8 mouse cellular contexts compared by ENCODE assay signal in the genomic region with DNA sequence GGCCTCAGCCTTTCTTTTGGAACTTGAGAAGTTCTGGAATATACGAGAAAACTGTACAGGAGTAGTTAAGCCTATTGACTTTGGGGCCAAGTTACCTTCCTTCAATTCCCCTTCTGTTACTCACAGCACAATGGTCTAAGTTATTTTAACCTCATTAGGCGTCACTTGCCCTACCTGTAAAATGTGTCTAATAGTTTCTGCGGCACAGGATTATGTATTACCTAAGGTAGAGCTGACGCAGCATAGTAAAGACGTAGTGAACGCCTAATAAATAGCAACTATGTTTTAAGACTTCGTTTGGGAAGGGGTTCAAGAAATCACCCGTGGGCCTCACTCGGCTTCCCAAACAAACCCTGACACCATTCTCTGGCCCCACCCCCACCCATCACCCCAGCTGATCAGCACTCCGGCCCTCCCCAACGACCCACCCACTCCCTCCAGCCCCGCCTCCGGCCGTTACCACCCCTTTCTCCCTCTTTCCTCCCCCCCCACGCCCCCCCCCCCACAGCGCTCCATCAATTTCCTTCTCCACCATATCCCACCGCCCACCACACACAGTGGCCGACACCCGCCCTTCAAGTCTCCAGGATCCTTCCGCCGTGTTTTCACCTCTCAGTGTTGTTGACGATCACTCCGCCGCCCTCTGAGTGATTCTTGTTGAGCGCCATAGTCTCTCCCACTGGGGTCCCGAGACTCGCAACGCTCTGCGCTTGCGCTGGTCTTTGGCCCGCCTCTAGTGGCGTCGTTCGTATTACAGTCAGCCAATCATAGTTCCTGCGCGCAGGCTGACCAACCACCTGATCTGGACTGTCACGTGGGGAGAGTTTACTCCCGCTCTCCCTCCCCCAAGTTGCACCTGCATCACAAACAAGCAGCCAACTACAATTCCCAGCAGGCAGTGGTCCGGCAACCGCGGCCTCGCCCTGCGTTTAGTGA. TPM values are rescaled to one million over a fixed set of nuclear protein-coding genes. Genes with fewer than 3 reads are reported as not detected.
DNase-seq lines count a peak whose midpoint lies in the region; ATAC-seq and TF ChIP-seq lines count a peak whose summit lies in the region.

Wbp2 (minus strand) TSS at position 738 of the 936 bp plus-strand sequence.

- H3K36me3 ChIP-seq in megakaryocyte, embryonic 14.5 days (replicated peaks; ENCODE audit: low read length), result peaks cover 51% of the 10 kb centered on the region

- TF ChIP-seq POLR2A in cortical plate, adult 2 months (IDR thresholded peaks at IDR 0.05; ENCODE audit: extremely low read depth, insufficient read depth, low read length), result peak; percentile 93

- peak within 1 kb of the TSS; percentile 55 for H3K4me3 ChIP-seq in cortical plate, adult 2 months (ENCODE audit: insufficient read depth, low read length)
- peak within 1 kb of the TSS; percentile 96 for H3K4me3 ChIP-seq in megakaryocyte, embryonic 14.5 days (replicated peaks)

- peak; percentile 96 to 97 for DNase-seq in gastrocnemius, adult 8-10 months (ENCODE audit: low spot score in 2 of 2)
- peak; percentile 98 for DNase-seq in hindlimb bud, embryonic 11.5 days (ENCODE audit: extremely low spot score, low read depth, low spot score)
- peak; percentile 88 to 99 for DNase-seq in left cerebral cortex, adult 8-10 months (ENCODE audit: low spot score in 2 of 2)
- DNase-seq in right cerebral cortex, postnatal 10 days (ENCODE audit: low spot score in 2 of 2), result peak; percentile 99 to 100
- peak; percentile 91 for DNase-seq in urinary bladder, postnatal 25 days (ENCODE audit: low spot score)

- no peaks in the 10 kb centered on the region for H3K27me3 ChIP-seq in megakaryocyte, embryonic 14.5 days (replicated peaks)

- ATAC-seq in activated CD4-positive, CD25-positive, alpha-beta regulatory T cell, adult 4 months, result peak; percentile 92

- H3K9me3 ChIP-seq in megakaryocyte, embryonic 14.5 days, result no peaks in the 10 kb centered on the region

- no peak for TF ChIP-seq CTCF in cortical plate, adult 2 months (IDR thresholded peaks at IDR 0.05; ENCODE audit: extremely low read depth, insufficient read depth, low read length)

- H3K27ac ChIP-seq in cortical plate, adult 2 months (ENCODE audit: insufficient read depth, low read length), result peak within 1 kb of the TSS; percentile 15; the same call in 1 of the 2 replicates

- H3K4me1 ChIP-seq in cortical plate, adult 2 months (ENCODE audit: control insufficient read depth, insufficient read depth, low read length), result peaks cover 5% of the 10 kb centered on the region
- peaks cover 76% of the 10 kb centered on the region for H3K4me1 ChIP-seq in megakaryocyte, embryonic 14.5 days

RNA-seq across cellular contexts. Expression of gene Wbp2, which starts in this region (rescaled TPM):
- polyA plus RNA-seq in activated CD4-positive, CD25-positive, alpha-beta regulatory T cell, adult 4 months (2017; shearing (Covaris generic)), result 100 to 1,000 TPM in 1 of 2 experiments, 10 to 100 TPM in 1; 85.4 to 142 TPM
- 438 and 447 TPM in 2 replicates for polyA plus RNA-seq in cortical plate, adult 2 months (2012; rRNA removed)
- 10 to 100 TPM; 78.6 to 91.0 (median 90.1) TPM for total RNA-seq in gastrocnemius, adult 8-10 months (2022)
- total RNA-seq in left cerebral cortex, adult 8-10 months (2022), result 100 to 1,000 TPM; 414 to 460 (median 438) TPM
- polyA plus RNA-seq in megakaryocyte, embryonic 14.5 days (2012; ENCODE audit: insufficient read depth, low replicate concordance), result 842 and 1,717 TPM in 2 replicates

Comparison
In these comparisons a context has a peak if more than half of its experiments do, and no peak if none do; other contexts are left out.
1. Peak in every context shown above with its lines: DNase-seq, ATAC-seq, H3K4me3 ChIP-seq and H3K27ac ChIP-seq.
2. RNA of gene Wbp2 (total RNA-seq): 414 to 460 TPM in left cerebral cortex, adult 8-10 months; 78.6 to 91.0 TPM in gastrocnemius, adult 8-10 months; every median in the first group is over 4 times any median in the second.